Mouse (Mus musculus) heart, postnatal 14 days (tissue): ENCODE measurements at regions not wholly inside any gene's neighbourhood (a gene's known extent, or its start where the extent isn't known, plus 50 kb on each side); places are given as distances from the start of the nearest gene placed in this dataset.

ENCODE experiments used
- DNase-seq, 2 experiments: peaks; one replicate each; pipeline ENCODE4 v3.0.0; 2021 to 2022
- intact Hi-C: fragments of 180-260 bp; cut with DNase I; formaldehyde crosslinking; loops from one replicate; pipeline ENCODE4 v1.15.1; 2025

GRCm38 (mm10) chr3:134050649-134051048 is 185.6 kb upstream of the Cxxc4 start:
- DNase-seq = no peak
- intact Hi-C loops = no loop called here

- no peak for DNase-seq
- intact Hi-C loops = no loop called here
Measured at GRCm38 (mm10) chr3:134082461-134082860, 153.8 kb upstream of the Cxxc4 start.

GRCm38 (mm10) chr3:134099471-134100125 is 136.7 kb upstream of the Cxxc4 start:
- intact Hi-C loops = no loop called here
- peak; percentile 22 to 32 for DNase-seq

GRCm38 (mm10) chr3:134102151-134102738 is 134.0 kb upstream of the Cxxc4 start:
- DNase-seq = no peak
- intact Hi-C loops = no loop called here

GRCm38 (mm10) chr3:134104625-134105024 is 131.7 kb upstream of the Cxxc4 start:
- intact Hi-C loops = no loop called here
- no peak for DNase-seq

- intact Hi-C loops = no loop called here
- no peak for DNase-seq
Measured at GRCm38 (mm10) chr3:134105112-134105511, 131.2 kb upstream of the Cxxc4 start.

GRCm38 (mm10) chr3:134105567-134105966 is 130.7 kb upstream of the Cxxc4 start:
- intact Hi-C loops = no loop called here
- DNase-seq = no peak

- DNase-seq = no peak
- intact Hi-C loops = no loop called here
Measured at GRCm38 (mm10) chr3:134114501-134114900, 121.8 kb upstream of the Cxxc4 start.

GRCm38 (mm10) chr3:134115007-134115406 is 121.3 kb upstream of the Cxxc4 start:
- intact Hi-C loops = no loop called here
- DNase-seq = no peak

GRCm38 (mm10) chr3:134118898-134119297 is 117.4 kb upstream of the Cxxc4 start:
- no peak for DNase-seq

GRCm38 (mm10) chr3:134124982-134125381 is 111.3 kb upstream of the Cxxc4 start:
- intact Hi-C loops = no loop called here
- DNase-seq = no peak

More at GRCm38 (mm10) chr3:134118898-134119297, 117.4 kb upstream of the Cxxc4 start:
- intact Hi-C loops = no loop called here

- intact Hi-C loops = no loop called here
Measured at GRCm38 (mm10) chr3:134130412-134130811, 105.9 kb upstream of the Cxxc4 start.

GRCm38 (mm10) chr3:134145251-134145650 is 91.0 kb upstream of the Cxxc4 start:
- intact Hi-C loops = no loop called here
- DNase-seq = peak in 1 of 2 experiments; percentile 1

More at GRCm38 (mm10) chr3:134130412-134130811, 105.9 kb upstream of the Cxxc4 start:
- DNase-seq = no peak

- intact Hi-C loops = no loop called here
- DNase-seq = no peak
Measured at GRCm38 (mm10) chr3:134145935-134146334, 90.3 kb upstream of the Cxxc4 start.

GRCm38 (mm10) chr3:134146373-134147224 is 89.7 kb upstream of the Cxxc4 start:
- peak in 1 of 2 experiments; percentile 4 for DNase-seq
- intact Hi-C loops = no loop called here

GRCm38 (mm10) chr3:134162288-134162687 is 74.0 kb upstream of the Cxxc4 start:
- DNase-seq = no peak
- intact Hi-C loops = no loop called here

- intact Hi-C loops = no loop called here
- no peak for DNase-seq
Measured at GRCm38 (mm10) chr3:134169922-134170321, 66.4 kb upstream of the Cxxc4 start.

GRCm38 (mm10) chr3:134172357-134172756 is 63.9 kb upstream of the Cxxc4 start:
- intact Hi-C loops = no loop called here
- DNase-seq = no peak

GRCm38 (mm10) chr3:134178491-134179054 is 57.7 kb upstream of the Cxxc4 start:
- intact Hi-C loops = no loop called here
- DNase-seq = no peak

- DNase-seq = no peak
Measured at GRCm38 (mm10) chr3:134184042-134184441, 52.2 kb upstream of the Cxxc4 start.

More at GRCm38 (mm10) chr3:134184042-134184441, 52.2 kb upstream of the Cxxc4 start:
- intact Hi-C loops = no loop called here
